Mouse (Mus musculus) embryonic stem cell, embryonic (primary cell): ENCODE results near the gene Vmn2r14.
"Not testable (repeated sequence)": the region's sequence is repeated elsewhere in the genome, so short reads cannot be mapped to it uniquely, and the experiment has no call there.

ENCODE experiments used
- CTCF ChIA-PET, 4 experiments: fragments of 300-600 bp in 2 of 4; fragments of 350-600 bp in 2 of 4; sonication (Branson Sonifier 250); formaldehyde crosslinking; loops; one replicate each; lab custom pipeline; 2022; ENCODE audit warnings: inconsistent platforms in 2 of 4; lab: Charles Lee
- POLR2A ChIA-PET, 4 experiments: fragments of 300-600 bp in 2 of 4; fragments of 350-600 bp in 2 of 4; sonication (Branson Sonifier 250); formaldehyde crosslinking; loops; one replicate each; lab custom pipeline; 2022; ENCODE audit warnings: antibody characterized with exemption in 4 of 4, inconsistent platforms in 1 of 4; lab: Charles Lee

The Vmn2r14 gene

GRCm38 (mm10) chr5:109224608-109225007, at the start of gene Vmn2r14:
Vmn2r14 (minus strand) TSS chr5:109224708.
- CTCF ChIA-PET, result no interaction called here
- POLR2A ChIA-PET, result no interaction called here

GRCm38 (mm10) chr5:109192099-109192498, 32.4 kb downstream of the Vmn2r14 start, which contains the start of gene Vmn2r13:
Vmn2r13 (minus strand) TSS chr5:109192199.
- POLR2A ChIA-PET, CTCF ChIA-PET: not testable (repeated sequence)

GRCm38 (mm10) chr5:109166851-109167250, 57.7 kb downstream of the Vmn2r14 start:
- ChIA-PET CTCF (interaction anchor here (0.6 to 1.3 kb wide), 6 partner anchors 8 to 834 kb away, joined by 3 to 8 read pairs (median 4); no protein-coding TSS in a partner anchor), POLR2A (interaction anchor here in 1 of 4 experiments (0.6 kb wide), 1 partner anchor 928 kb away, joined by 3 read pairs; the partner anchor contains the start of gene Gm35315)
